Mouse (Mus musculus) effector memory CD4-positive, alpha-beta T cell, adult 7 months (primary cell): ENCODE results near the gene Mia3. TPM values are rescaled to one million over a fixed set of nuclear protein-coding genes. Genes with fewer than 3 reads are reported as not detected.

Source experiments
- polyA plus RNA-seq: library from polyadenylated mRNA; unstranded; fragments of 100-300 nt; shearing (Covaris generic); gene quantifications from one replicate; pipeline ENCODE4 v1.2.1, GENCODE M21; 2017

The Mia3 gene
- polyA plus RNA-seq, result 208 TPM

DNA sequence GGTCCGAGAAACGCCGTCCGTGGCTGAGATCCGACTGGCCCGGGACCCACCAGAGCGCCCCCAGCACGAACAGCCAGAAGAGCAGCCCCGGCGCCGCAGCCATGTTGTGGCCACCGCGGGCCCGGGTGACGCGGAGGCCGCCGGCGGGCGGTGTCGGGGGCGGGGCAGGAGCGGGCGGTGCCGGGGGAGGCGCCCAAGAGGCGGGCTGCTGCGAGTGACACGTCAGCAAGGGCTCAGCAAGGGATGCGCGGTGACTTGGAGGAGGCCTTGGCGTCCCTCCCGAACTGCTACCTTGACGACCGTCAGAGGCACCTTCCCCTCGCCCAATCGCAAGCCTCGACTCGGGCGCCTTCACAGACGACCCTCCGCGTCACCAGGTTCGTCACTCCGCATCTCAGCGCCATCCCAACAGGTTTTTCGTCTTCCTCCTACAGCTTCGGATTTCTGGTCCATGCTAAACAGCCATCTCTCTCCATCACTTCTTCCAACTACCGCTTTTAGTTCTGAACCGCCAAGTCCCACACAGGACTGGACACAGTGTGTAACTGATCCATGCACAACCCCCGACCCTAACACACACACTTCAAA, at the start of gene Mia3:
TSS of gene Mia3 (minus strand) at position 127 of the 588 bp plus-strand sequence.

DNA sequence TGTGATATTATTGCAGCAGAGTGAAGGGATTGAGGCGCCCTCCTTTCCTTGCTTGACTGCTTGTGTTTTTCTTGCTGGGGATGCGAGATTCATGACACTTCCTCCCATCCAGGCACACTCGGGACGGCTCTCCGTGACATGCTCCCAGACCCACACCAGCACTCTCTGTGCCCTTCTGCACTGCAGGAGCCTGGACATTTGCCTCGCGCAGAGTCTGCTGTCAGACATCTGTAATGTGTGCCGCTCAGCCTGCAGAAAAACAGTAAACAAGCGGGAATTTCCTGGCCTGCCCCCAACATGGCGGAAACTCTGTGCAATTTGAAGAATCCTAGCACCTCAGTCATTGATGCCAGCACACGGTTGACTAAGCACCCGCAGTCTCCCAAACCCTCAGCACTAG, 48.5 kb upstream of the Mia3 start, which contains the start of gene Hhipl2:
TSS of gene Hhipl2 (plus strand) at position 343 of the 400 bp plus-strand sequence.

GRCm38 (mm10) chr1:183388426-183389406, 19.4 kb upstream of the Mia3 start, which contains the start of gene Taf1a:
Taf1a (plus strand) TSS chr1:183388981.

GRCm38 (mm10) chr1:183296877-183297383, 72.4 kb downstream of the Mia3 start, which contains the start of gene Brox:
Brox (minus strand) TSS chr1:183297269.

GRCm38 (mm10) chr1:183296465-183296864, 72.9 kb downstream of the Mia3 start, which contains the start of gene Aida:
Aida (plus strand) TSS chr1:183296590.

Other genes with a start within 250 kb of the Mia3 start
- 6.0 TPM for gene Disp1, start 148.0 kb downstream of the Mia3 start, polyA plus RNA-seq
- gene Aida, start 73.0 kb downstream of the Mia3 start, polyA plus RNA-seq, result 14.1 TPM
- 70.9 TPM for gene Brox, start 72.3 kb downstream of the Mia3 start, polyA plus RNA-seq
- 19.1 TPM for gene Taf1a, start 19.4 kb upstream of the Mia3 start, polyA plus RNA-seq
- not detected for gene Hhipl2, start 48.7 kb upstream of the Mia3 start, polyA plus RNA-seq